Mouse (Mus musculus) CD8-positive naive resting alpha-beta T cell, adult 2 months (primary cell): ENCODE results near the gene Wdr1.
"Not testable (repeated sequence)": the region's sequence is repeated elsewhere in the genome, so short reads cannot be mapped to it uniquely, and the experiment has no call there.

Source experiments
- DNase-seq, 2 experiments: peaks; one replicate each; pipeline ENCODE4 v3.0.0; 2022; ENCODE audit warnings: low read depth in 2 of 2, low spot score in 2 of 2

Wdr1 gene

DNA sequence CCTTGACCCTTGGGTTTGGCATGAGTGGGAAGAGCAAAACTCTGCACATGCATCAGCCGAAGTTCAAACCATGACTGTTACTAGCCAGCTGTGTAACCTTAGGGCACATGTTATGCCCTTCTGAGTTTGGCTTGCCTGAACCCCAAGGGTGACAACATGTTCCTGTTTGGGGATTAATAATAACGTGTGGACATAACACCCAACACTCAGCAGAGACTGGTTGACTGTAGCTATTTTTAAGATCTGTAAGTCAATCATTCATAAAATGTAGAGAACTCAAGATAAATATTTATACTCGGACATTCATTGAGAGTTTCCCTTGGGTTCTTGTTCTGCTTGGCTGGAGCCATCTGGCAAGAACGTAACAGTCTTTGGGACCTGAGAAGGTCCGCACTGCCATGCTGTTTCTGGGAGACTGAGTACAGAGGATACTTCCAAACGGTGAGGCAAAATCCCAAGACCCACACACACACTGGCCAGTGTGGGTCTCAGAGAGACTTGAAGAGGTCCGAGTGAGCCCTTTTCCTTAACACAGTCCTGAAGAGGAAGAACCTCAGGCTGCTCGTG, 66.4 kb downstream of the Wdr1 start:
- DNase-seq = no peak

DNA sequence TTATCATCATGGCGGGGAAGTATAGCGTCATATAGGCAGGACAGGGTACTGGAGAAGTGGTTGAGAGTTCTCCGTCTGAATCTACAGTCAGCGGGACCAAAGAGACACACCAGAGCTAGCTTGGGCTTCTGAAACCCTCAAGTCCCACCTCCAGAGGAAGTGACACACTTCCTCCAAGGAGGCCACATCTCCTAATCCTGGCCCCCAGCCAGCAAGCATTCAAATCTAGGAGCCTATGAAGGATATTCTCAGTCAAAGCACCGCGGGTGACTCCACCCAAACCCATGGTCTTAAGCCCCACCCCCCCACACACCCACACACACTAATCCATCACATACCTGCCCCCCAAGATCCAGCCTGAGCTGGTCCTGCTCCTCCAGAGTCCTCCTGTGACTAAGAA, 69.1 kb downstream of the Wdr1 start:
- DNase-seq = no peak

DNA sequence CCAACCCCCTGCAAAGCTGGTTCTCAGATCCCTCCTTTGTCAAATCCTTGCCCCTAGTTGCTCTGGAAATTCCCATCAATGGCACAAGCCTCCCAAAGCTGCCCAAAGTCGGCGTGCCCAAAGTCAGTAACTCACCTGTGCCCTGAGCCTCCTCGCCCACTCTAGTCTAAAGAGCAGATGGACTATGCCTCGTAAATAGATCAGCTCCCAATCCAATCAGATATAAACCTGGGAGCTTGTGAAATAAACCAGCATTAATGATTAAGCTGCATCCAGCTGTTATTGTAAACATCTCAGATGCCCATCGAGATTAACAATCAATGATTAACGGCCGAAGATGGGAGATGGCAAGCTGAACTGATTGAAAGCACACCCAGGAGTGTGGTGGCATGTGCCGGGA, 71.3 kb downstream of the Wdr1 start:
- no peak for DNase-seq

DNA sequence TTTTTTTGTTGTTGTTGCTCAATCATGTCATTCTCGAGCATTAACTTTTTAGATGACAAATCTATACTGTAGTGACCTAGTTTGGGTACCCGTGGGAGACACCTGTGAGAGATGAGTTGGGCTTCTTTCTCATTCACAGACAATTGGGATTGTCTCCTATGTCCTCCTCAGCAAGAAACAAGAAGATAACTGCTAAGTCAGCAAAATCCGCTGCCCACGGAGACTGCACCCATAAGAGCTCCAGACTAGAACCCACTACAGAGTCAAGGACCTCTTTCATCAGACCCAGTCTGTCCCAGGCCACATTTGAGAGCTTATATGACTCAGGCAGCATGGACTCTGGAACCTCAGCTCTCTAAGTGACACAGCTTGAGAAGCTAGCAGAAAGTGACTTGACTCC, 73.3 kb downstream of the Wdr1 start:
- no peak for DNase-seq

DNA sequence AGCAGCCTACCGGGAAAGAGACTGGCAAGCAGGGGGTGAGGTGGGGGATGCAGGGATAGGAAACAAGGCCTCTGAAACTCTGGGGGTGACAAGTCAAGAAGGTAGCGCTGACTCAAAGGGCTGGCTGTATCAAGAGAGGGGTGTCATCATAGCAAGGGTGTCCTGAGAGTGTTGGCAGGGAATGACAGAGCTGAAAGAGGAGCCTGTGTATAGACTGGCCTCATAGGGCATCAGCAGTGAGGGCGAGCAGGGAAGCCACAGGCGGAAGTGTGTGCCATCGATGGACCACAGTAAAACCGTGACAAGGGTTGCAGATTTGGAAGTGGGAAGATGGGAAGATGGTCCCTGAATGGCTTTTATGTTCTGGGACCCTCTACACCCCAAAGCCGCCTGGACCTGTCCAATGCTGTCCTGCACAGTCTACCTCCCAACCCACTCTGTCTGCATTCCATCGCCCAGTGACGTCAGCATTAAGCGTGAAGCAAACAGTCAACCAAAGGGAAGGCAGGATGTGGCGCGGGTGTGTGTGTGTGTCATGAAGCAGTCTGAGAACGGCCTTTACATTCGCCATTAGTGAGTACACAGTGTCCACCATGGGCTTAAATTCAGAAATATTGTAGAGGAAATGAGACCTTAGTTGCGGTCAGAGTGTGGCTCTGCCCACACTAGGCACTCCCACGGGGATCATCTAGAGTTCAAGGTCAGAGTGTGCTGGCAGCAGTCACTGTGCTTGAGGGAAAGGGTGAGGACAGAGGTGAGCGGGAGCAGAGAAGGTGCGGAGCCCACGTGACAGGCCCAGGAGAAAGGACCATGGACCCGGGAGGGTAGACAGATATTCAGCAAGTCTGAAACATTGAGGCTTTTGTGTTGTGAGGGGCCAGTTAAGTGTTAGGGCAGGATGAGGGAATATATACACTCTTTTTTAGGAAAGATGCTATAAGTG, 74.1 kb downstream of the Wdr1 start:
- no peak for DNase-seq

DNA sequence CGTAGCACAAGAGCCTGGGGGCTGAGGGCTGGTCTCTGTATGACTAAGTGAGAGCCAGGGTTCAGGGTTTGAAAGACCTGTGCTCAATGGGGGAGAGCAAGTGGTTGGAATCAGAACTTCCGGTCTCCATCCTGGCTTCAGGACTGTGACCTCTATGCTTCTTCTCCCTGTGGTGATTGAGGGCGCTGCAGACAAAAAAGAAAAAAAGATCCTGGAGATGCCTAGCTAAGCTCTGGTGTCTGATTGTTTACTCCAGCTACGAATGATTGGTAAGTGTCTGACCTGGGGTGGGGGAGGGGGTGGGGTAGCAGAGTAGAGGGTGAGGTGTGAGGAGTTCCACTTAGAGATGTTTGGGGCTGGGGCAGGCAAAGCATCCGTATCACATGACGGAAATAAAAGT, 75.0 kb downstream of the Wdr1 start:
- no peak for DNase-seq

DNA sequence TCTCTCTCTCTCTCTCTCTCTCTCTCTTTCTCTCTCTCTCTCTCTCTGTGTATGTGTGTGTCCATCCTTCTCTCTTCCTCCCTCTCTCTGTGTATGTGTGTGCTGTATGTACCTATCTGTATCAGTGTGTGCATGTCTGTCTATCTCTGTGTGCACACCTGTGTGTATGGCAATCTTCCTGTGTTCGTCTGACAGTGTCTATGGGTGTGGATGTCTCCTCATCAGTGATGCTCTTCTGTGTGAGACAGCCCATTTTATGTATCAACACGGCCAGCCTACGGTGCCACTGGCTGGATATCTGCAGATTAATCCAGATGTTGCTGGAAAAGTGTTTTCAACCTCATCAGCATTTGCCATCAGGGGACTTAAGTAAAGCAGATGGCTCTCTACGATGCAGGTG, 75.8 kb downstream of the Wdr1 start:
- DNase-seq = no peak

DNA sequence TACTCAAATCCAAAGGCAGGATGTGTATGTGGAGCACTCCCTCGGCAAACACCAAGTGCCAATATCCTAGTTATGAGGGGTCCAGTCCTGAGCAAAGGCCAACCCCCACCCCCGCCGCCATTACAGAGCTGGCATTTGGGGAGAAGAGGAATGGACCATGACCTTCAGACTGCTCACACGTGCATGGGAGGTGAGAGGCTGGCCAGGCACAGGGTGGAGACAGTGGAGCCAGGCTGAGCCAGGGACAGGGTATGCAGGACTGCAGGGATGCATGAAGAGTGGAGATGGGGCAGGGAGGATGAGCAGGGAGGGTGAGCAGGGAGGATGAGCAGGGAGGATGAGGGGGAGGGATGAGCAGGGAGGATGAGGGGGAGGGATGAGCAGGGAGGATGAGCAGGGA, 77.1 kb downstream of the Wdr1 start:
- no peak for DNase-seq

DNA sequence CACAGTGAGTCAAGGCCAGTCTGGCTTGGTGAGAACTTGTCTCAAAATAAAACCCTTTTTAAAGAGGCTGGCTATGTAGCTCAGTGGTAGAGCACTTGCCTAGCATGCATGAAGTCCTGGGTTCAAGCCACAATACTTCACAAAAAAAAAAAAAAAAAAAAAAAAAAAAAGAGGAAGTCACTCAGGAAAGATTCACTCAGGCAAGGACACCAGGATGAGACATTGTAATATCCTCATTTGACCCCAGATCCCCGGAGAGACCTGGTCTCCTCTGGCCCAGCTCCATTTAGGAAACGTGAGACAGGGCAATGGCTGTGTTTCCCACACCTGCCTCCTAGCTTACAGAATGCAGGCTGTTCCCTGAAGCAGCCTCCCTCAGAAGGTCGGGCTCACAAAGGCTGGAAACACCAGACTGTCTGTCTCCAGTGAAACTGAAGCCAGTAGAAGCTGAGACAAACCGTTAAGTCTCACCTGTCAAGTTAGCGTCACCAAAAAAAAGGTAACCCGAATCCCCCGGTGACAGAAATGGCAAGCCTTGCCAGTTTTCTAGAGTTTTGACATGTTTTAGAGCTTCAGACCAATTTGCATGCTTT, 79.4 kb downstream of the Wdr1 start:
- DNase-seq = no peak

DNA sequence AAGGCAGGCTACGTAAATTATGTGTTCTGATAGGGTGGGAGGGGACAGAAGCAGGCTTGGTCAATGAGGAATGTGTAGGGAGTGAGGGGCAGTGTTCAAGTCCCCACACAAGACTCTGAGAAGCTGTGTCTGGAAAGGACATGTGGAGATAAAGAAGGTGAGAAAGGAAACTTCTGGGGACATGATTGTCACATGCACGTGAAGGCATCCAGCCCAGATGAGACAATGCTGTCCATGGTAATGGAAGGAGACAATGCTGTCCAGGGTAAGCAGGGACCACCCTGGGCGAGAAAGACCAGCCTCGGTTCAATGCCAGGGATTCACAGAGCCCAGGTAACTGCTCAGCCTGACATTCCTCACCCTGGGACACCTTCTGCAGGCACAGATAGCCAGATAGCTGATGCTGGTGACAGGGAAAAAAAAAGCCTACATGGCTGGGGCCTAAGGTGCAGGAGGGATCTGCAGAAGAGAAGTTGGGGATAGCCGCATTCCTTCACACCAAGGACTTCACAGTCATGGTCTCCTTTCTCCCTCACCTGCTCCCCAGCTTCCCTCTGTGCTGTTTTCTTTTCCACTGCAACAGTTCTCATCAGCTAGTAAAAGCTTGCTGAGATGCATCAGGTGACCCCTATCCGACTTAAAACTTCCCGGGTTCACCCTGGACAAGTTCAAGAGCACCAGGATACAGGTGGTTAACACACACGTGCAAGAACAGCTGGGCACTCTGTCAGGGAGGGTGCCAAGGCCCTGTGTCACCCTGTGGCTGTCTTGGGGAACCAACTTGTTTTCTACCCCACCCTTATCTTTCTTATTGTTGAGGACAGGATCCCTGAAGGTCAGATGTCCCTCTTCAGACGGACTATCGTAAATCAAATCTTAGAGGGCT, 82.0 kb downstream of the Wdr1 start:
- no peak for DNase-seq

DNA sequence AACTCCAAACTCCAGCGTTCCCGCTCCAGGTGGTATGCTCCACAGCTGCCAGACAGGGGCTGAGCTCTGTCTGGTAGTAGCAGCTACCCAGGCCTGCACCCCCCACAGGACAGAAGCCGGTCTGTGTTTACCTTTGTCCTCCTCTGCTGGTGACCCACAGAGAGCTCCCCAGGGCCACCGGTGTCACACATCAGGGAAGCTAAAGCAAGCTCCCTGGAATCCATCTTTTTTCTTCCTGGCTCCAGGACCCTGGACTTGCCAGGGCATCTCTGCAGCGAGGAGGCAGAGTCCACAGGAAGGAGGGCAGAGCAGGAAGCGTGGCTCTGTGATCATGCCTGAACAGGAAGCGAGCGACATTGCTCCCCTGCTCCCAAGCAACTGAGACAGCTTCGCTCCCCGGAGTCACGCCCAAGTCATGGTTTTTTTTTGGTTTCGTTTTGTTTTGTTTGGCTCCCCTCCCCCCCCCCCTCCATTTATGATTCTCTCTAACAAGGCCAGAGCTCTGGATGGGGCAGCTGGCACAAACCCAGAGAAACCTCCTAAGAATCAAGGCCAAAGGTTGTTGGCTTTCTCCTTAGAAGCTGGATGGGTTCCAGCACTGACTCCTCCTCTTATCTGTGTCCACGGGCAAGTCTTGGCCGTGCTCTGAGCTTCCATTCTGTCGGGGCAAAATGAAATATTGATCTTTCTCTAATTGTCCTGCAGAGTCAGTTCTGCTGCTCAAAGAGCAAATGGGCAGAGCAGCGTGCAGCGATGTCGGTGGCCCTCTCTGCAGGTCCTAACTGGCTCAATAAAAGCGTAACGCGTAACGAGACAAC, 82.9 kb downstream of the Wdr1 start:
- DNase-seq = peak; percentile 15 to 47

DNA sequence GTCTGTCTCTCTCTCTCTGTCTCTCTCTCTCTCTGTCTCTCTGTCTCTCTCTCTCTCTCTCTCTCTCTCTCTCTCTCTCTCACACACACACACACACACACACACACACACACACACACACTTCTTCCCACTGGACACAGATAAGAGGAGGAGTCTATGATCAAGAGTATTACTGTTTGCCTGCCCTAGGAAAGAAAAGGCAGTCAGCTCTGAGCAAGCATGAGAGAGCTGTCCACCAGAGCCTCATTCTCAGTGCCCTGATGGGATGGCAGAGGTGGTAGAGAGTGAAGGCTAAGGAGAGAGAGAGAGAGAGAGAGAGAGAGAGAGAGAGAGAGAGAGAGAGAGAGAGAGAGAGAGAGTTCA, 83.5 kb downstream of the Wdr1 start:
- not testable (repeated sequence) for DNase-seq

DNA sequence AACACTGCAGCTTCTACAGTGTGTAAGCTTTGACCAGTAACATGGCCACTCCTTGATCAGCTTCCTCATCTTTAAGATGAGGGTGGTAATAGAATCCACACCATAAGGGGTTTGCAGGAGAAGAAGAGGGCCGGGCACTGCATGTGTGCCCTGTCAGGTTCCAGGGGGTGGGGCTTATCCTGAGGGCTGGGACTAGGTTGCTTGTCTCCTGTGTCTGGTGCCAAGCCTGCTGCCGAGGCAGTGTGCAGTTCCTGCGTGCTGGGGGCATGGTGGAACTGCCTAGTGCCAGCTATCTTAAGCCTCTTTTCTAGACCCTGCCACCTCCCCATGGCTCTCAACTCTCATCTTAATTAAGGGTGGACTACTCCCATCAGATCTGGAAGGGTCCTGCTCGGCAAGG, 84.0 kb downstream of the Wdr1 start:
- DNase-seq = peak in 1 of 2 experiments; percentile 12

DNA sequence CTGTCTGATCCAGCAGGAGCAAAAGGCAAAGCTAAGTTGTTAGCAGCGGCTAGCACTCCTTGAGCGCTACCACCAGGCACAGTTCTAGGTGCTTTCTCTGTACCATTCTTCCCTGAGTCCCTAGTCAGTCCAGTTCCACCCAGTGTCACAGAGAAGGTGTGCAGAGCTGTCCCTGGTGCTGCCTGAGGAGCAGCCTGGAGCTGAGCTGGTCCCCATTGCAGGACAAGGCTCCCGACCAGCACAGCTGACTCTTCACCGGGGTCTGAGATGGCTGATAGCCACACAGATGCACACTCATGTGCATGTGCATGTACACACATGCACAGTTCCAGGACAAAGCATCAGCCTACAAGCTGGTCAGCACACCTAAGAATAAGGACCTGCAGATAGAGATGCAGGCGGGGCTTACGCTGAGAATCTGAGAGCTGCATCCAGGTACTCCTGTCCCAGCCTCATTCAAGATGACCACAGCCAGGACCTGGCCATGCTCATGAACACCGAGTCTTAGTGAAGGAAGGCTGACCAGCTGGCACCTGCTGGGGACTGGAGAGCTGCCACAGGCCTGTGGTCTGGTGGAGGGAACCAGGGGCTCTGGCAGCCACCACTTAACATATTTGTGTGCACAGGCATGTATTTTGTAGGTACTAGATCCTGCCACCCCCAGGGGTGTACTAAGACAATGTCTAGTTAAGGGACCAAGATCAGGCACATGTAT, 85.1 kb downstream of the Wdr1 start:
- no peak for DNase-seq

DNA sequence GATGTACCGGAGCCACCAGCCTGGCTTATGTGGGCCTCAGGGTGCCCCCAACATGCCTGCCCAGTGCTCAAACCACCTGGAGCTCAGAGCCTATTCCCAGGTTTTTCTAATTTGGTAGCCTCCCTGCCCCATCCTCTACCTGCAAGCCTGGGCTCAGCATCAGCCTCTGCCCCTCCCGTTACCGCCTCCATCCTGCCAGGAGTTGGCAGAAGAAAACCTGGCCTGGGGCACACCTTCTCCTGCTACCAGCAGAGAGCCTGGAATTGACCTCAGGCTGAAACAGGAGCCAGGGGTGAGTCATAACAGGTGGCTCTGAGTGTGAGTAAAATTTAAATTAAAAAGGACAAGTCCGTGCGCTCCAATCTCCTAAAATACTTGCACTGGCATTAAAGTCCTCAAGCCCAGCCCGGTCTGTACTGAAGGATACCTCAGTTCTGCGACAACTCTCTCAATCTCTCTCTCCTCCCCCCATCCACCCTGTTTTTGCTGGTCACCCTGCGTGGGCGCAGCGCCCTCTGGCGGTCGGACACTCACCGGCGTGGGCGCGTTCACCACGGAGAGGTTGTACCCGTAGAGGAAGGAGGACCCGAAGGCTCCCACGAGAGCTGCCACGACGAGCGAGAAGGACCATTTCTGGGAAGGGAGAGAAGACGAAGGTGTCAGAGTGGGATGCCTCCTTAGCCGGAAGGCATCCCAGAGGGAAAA, 86.0 kb downstream of the Wdr1 start:
- peak in 1 of 2 experiments; percentile 18 for DNase-seq
